Mouse (Mus musculus): ENCODE results near the gene Ltbr. TPM values are rescaled to one million over a fixed set of nuclear protein-coding genes. Genes with fewer than 3 reads are reported as not detected.

Gene Ltbr
- polyA plus RNA-seq, 1 experiment from 2014 or later, result 36.6 TPM

- no peak overlapping the region for H3K9ac ChIP-seq (ENCODE audit: low read length)
- DNase-seq (ENCODE audit: low spot score), result no peak
- 81% methylated on average over 5 of the region's 5 CpGs for WGBS
Observed at GRCm38 (mm10) chr6:125297149-125297820, 16.4 kb downstream of the Ltbr start.

GRCm38 (mm10) chr6:125294049-125294448 is 19.6 kb downstream of the Ltbr start:
- Histone ChIP-seq H3K27ac (replicated peaks; ENCODE audit: low read depth, low read length) (no peak overlapping the region), H3K4me3 (ENCODE audit: low read depth, low read length) (no peak overlapping the region), H3K9me3 (ENCODE audit: control insufficient read depth, low read length) (no peaks in the 10 kb centered on the region), H3K9ac (ENCODE audit: low read length) (no peak overlapping the region), H3K4me1 (ENCODE audit: control insufficient read depth, insufficient read depth, low read length) (no peaks in the 10 kb centered on the region), H3K27me3 (ENCODE audit: control insufficient read depth, insufficient read depth, low read length) (no peaks in the 10 kb centered on the region), H3K4me2 (ENCODE audit: low read depth, severe bottlenecking) (no peak overlapping the region), H3K36me3 (ENCODE audit: control insufficient read depth, insufficient read depth, low read length) (no peaks in the 10 kb centered on the region)
- ATAC-seq (ENCODE audit: insufficient number of reproducible peaks, low FRiP score, low TSS enrichment, low read depth), result no peak
- WGBS, result 86% methylated on average over 4 of the region's 4 CpGs
- no peak for DNase-seq (ENCODE audit: low spot score)

More at GRCm38 (mm10) chr6:125297149-125297820, 16.4 kb downstream of the Ltbr start:
- H3K27me3 ChIP-seq (ENCODE audit: control insufficient read depth, insufficient read depth, low read length), result no peaks in the 10 kb centered on the region
- H3K9me3 ChIP-seq (ENCODE audit: control insufficient read depth, low read length), result no peaks in the 10 kb centered on the region
- no peak overlapping the region for H3K4me2 ChIP-seq (ENCODE audit: low read depth, severe bottlenecking)
- H3K4me1 ChIP-seq (ENCODE audit: control insufficient read depth, insufficient read depth, low read length), result no peaks in the 10 kb centered on the region
- H3K36me3 ChIP-seq (ENCODE audit: control insufficient read depth, insufficient read depth, low read length), result no peaks in the 10 kb centered on the region
- no peak for ATAC-seq (ENCODE audit: insufficient number of reproducible peaks, low FRiP score, low TSS enrichment, low read depth)
- H3K4me3 ChIP-seq (ENCODE audit: low read depth, low read length), result no peak overlapping the region
- no peak overlapping the region for H3K27ac ChIP-seq (replicated peaks; ENCODE audit: low read depth, low read length)

- H3K36me3 ChIP-seq (ENCODE audit: control insufficient read depth, insufficient read depth, low read length), result no peaks in the 10 kb centered on the region
- H3K4me1 ChIP-seq (ENCODE audit: control insufficient read depth, insufficient read depth, low read length), result no peaks in the 10 kb centered on the region
- no peak overlapping the region for H3K27ac ChIP-seq (replicated peaks; ENCODE audit: low read depth, low read length)
- no peaks in the 10 kb centered on the region for H3K27me3 ChIP-seq (ENCODE audit: control insufficient read depth, insufficient read depth, low read length)
- no peaks in the 10 kb centered on the region for H3K9me3 ChIP-seq (ENCODE audit: control insufficient read depth, low read length)
- ATAC-seq (ENCODE audit: insufficient number of reproducible peaks, low FRiP score, low TSS enrichment, low read depth), result no peak
- DNase-seq (ENCODE audit: low spot score), result no peak
- no peak overlapping the region for H3K4me3 ChIP-seq (ENCODE audit: low read depth, low read length)
- H3K9ac ChIP-seq (ENCODE audit: low read length), result no peak overlapping the region
- H3K4me2 ChIP-seq (ENCODE audit: low read depth, severe bottlenecking), result no peak overlapping the region
- WGBS, result 92% methylated on average over 7 of the region's 7 CpGs
Observed at GRCm38 (mm10) chr6:125292256-125292655, 21.4 kb downstream of the Ltbr start.

GRCm38 (mm10) chr6:125291329-125291728 is 22.4 kb downstream of the Ltbr start:
- H3K4me2 ChIP-seq (ENCODE audit: low read depth, severe bottlenecking), result no peak overlapping the region
- no peaks in the 10 kb centered on the region for H3K27me3 ChIP-seq (ENCODE audit: control insufficient read depth, insufficient read depth, low read length)
- 77% methylated on average over 4 of the region's 4 CpGs for WGBS
- H3K9me3 ChIP-seq (ENCODE audit: control insufficient read depth, low read length), result no peaks in the 10 kb centered on the region
- no peak overlapping the region for H3K9ac ChIP-seq (ENCODE audit: low read length)
- ATAC-seq (ENCODE audit: insufficient number of reproducible peaks, low FRiP score, low TSS enrichment, low read depth), result no peak
- H3K27ac ChIP-seq (replicated peaks; ENCODE audit: low read depth, low read length), result no peak overlapping the region
- H3K4me1 ChIP-seq (ENCODE audit: control insufficient read depth, insufficient read depth, low read length), result no peaks in the 10 kb centered on the region
- DNase-seq (ENCODE audit: low spot score), result no peak
- no peak overlapping the region for H3K4me3 ChIP-seq (ENCODE audit: low read depth, low read length)
- no peaks in the 10 kb centered on the region for H3K36me3 ChIP-seq (ENCODE audit: control insufficient read depth, insufficient read depth, low read length)

GRCm38 (mm10) chr6:125288730-125289129 is 25.0 kb downstream of the Ltbr start:
- Histone ChIP-seq H3K4me2 (ENCODE audit: low read depth, severe bottlenecking) (no peak overlapping the region), H3K9ac (ENCODE audit: low read length) (no peak overlapping the region), H3K36me3 (ENCODE audit: control insufficient read depth, insufficient read depth, low read length) (no peaks in the 10 kb centered on the region), H3K27me3 (ENCODE audit: control insufficient read depth, insufficient read depth, low read length) (no peaks in the 10 kb centered on the region), H3K4me1 (ENCODE audit: control insufficient read depth, insufficient read depth, low read length) (no peaks in the 10 kb centered on the region), H3K4me3 (ENCODE audit: low read depth, low read length) (no peak overlapping the region), H3K9me3 (ENCODE audit: control insufficient read depth, low read length) (no peaks in the 10 kb centered on the region), H3K27ac (replicated peaks; ENCODE audit: low read depth, low read length) (no peak overlapping the region)
- ATAC-seq (ENCODE audit: insufficient number of reproducible peaks, low FRiP score, low TSS enrichment, low read depth) (no peak), DNase-seq (ENCODE audit: low spot score) (no peak)
- WGBS, result 78% methylated on average over 5 of the region's 5 CpGs

GRCm38 (mm10) chr6:125286944-125287343 is 26.7 kb downstream of the Ltbr start:
- Histone ChIP-seq H3K27me3 (ENCODE audit: control insufficient read depth, insufficient read depth, low read length) (no peaks in the 10 kb centered on the region), H3K9ac (ENCODE audit: low read length) (no peak overlapping the region), H3K27ac (replicated peaks; ENCODE audit: low read depth, low read length) (no peak overlapping the region), H3K4me2 (ENCODE audit: low read depth, severe bottlenecking) (no peak overlapping the region), H3K9me3 (ENCODE audit: control insufficient read depth, low read length) (no peaks in the 10 kb centered on the region), H3K36me3 (ENCODE audit: control insufficient read depth, insufficient read depth, low read length) (no peaks in the 10 kb centered on the region), H3K4me3 (ENCODE audit: low read depth, low read length) (no peak overlapping the region), H3K4me1 (ENCODE audit: control insufficient read depth, insufficient read depth, low read length) (no peaks in the 10 kb centered on the region)
- WGBS, result 84% methylated on average over 4 of the region's 4 CpGs
- ATAC-seq (ENCODE audit: insufficient number of reproducible peaks, low FRiP score, low TSS enrichment, low read depth) (no peak), DNase-seq (ENCODE audit: low spot score) (no peak)

- DNase-seq (ENCODE audit: low spot score) (no peak), ATAC-seq (ENCODE audit: insufficient number of reproducible peaks, low FRiP score, low TSS enrichment, low read depth) (peak; percentile 60; the same call in 1 of the 2 replicates)
- 92% methylated on average over 22 of the region's 22 CpGs for WGBS
- Histone ChIP-seq H3K4me1 (ENCODE audit: control insufficient read depth, insufficient read depth, low read length) (no peaks in the 10 kb centered on the region), H3K4me2 (ENCODE audit: low read depth, severe bottlenecking) (no peak within 1 kb of the TSS), H3K27me3 (ENCODE audit: control insufficient read depth, insufficient read depth, low read length) (no peaks in the 10 kb centered on the region), H3K9me3 (ENCODE audit: control insufficient read depth, low read length) (no peaks in the 10 kb centered on the region), H3K9ac (ENCODE audit: low read length) (no peak within 1 kb of the TSS), H3K27ac (replicated peaks; ENCODE audit: low read depth, low read length) (no peak within 1 kb of the TSS), H3K36me3 (ENCODE audit: control insufficient read depth, insufficient read depth, low read length) (no peaks in the 10 kb centered on the region), H3K4me3 (ENCODE audit: low read depth, low read length) (no peak within 1 kb of the TSS)
Observed at GRCm38 (mm10) chr6:125285890-125286289, 27.8 kb downstream of the Ltbr start, which contains the start of gene Tuba3a. Tuba3a (minus strand) TSS chr6:125286042.

GRCm38 (mm10) chr6:125284751-125285150 is 28.9 kb downstream of the Ltbr start:
- H3K36me3 ChIP-seq (ENCODE audit: control insufficient read depth, insufficient read depth, low read length), result no peaks in the 10 kb centered on the region
- no peak overlapping the region for H3K4me3 ChIP-seq (ENCODE audit: low read depth, low read length)
- WGBS, result 91% methylated on average over 7 of the region's 7 CpGs
- H3K27me3 ChIP-seq (ENCODE audit: control insufficient read depth, insufficient read depth, low read length), result no peaks in the 10 kb centered on the region
- no peak overlapping the region for H3K27ac ChIP-seq (replicated peaks; ENCODE audit: low read depth, low read length)
- H3K9me3 ChIP-seq (ENCODE audit: control insufficient read depth, low read length), result no peaks in the 10 kb centered on the region
- H3K9ac ChIP-seq (ENCODE audit: low read length), result no peak overlapping the region
- H3K4me1 ChIP-seq (ENCODE audit: control insufficient read depth, insufficient read depth, low read length), result no peaks in the 10 kb centered on the region
- DNase-seq (ENCODE audit: low spot score) (no peak), ATAC-seq (ENCODE audit: insufficient number of reproducible peaks, low FRiP score, low TSS enrichment, low read depth) (no peak)
- H3K4me2 ChIP-seq (ENCODE audit: low read depth, severe bottlenecking), result no peak overlapping the region

GRCm38 (mm10) chr6:125284250-125284649 is 29.4 kb downstream of the Ltbr start:
- ATAC-seq (ENCODE audit: insufficient number of reproducible peaks, low FRiP score, low TSS enrichment, low read depth) (no peak), DNase-seq (ENCODE audit: low spot score) (no peak)
- Histone ChIP-seq H3K9ac (ENCODE audit: low read length) (no peak overlapping the region), H3K27me3 (ENCODE audit: control insufficient read depth, insufficient read depth, low read length) (no peaks in the 10 kb centered on the region), H3K9me3 (ENCODE audit: control insufficient read depth, low read length) (no peaks in the 10 kb centered on the region), H3K4me1 (ENCODE audit: control insufficient read depth, insufficient read depth, low read length) (no peaks in the 10 kb centered on the region), H3K4me3 (ENCODE audit: low read depth, low read length) (no peak overlapping the region), H3K27ac (replicated peaks; ENCODE audit: low read depth, low read length) (no peak overlapping the region), H3K36me3 (ENCODE audit: control insufficient read depth, insufficient read depth, low read length) (no peaks in the 10 kb centered on the region), H3K4me2 (ENCODE audit: low read depth, severe bottlenecking) (no peak overlapping the region)
- WGBS, result 38% methylated on average over 8 of the region's 8 CpGs

Measured in limb, embryonic 11.5 days (tissue).